19 mouse cellular contexts compared by ENCODE assay signal in genomic region chr5:112244890-112245615, GRCm38 (mm10). TPM values are rescaled to one million over a fixed set of nuclear protein-coding genes. Genes with fewer than 3 reads are reported as not detected.
DNase-seq lines count a peak whose midpoint lies in the region; ATAC-seq and TF ChIP-seq lines count a peak whose summit lies in the region.
"Had no signal": no experiment of that assay in that cellular context is flagged by ENCODE, and none has a peak within 500 bp of the region (broad histone marks: within the 10 kb centered on the region; RNA-seq: fewer than 3 reads in every experiment).

No protein-coding gene starts in this region.

- no peak for ATAC-seq in limb, embryonic 14.5 days (ENCODE audit: low FRiP score, low read depth)
- no peak for ATAC-seq in midbrain, embryonic 15.5 days (replicated peaks)
- no peak for ATAC-seq in intestine, postnatal 0 days
- ATAC-seq: forebrain, embryonic 14.5 days; hindbrain, embryonic 16.5 days; inflammation-experienced regulatory T-cells, adult 6 months; Patski had no signal

- peak overlapping the region; percentile 21; the same call in 1 of the 2 replicates for H3K9ac ChIP-seq in limb, embryonic 14.5 days (ENCODE audit: low read depth, low read length, severe bottlenecking)
- H3K9ac ChIP-seq in midbrain, embryonic 15.5 days = no peak overlapping the region
- no peak overlapping the region for H3K9ac ChIP-seq in intestine, postnatal 0 days (ENCODE audit: low read depth, low read length)
- H3K9ac ChIP-seq: embryonic facial prominence, embryonic 13.5 days; heart, embryonic 12.5 days had no signal

- H3K4me2 ChIP-seq in limb, embryonic 14.5 days (replicated peaks; ENCODE audit: low read depth, low read length, severe bottlenecking) = no peak overlapping the region
- no peak overlapping the region for H3K4me2 ChIP-seq in midbrain, embryonic 15.5 days
- no peak overlapping the region for H3K4me2 ChIP-seq in intestine, postnatal 0 days (replicated peaks; ENCODE audit: low read depth)
- H3K4me2 ChIP-seq: embryonic facial prominence, embryonic 13.5 days; heart, embryonic 12.5 days had no signal

- DNase-seq in limb, embryonic 14.5 days (ENCODE audit: low spot score) = no peak
- DNase-seq in limb, embryonic 10.5 days (ENCODE audit: low spot score) = no peak
- no peak for DNase-seq in midbrain, embryonic 10.5 days (ENCODE audit: low spot score)
- DNase-seq in R1 (ENCODE audit: low read depth, low spot score) (peak; percentile 59), adipocyte (ENCODE audit: low spot score) (no peak)
- DNase-seq: adrenal gland, postnatal 10 days; cerebellum, adult 11 months; cerebellum, adult 8-10 months; cerebellum, postnatal 25 days; gastrocnemius, adult 2 months; gastrocnemius, postnatal 25 days had no signal

- 36% methylated on average over 8 of the region's 8 CpGs for WGBS in limb, embryonic 14.5 days
- 61% methylated on average over 8 of the region's 8 CpGs for WGBS in limb, embryonic 10.5 days
- 56% methylated on average over 8 of the region's 8 CpGs for WGBS in midbrain, embryonic 10.5 days
- WGBS in midbrain, embryonic 15.5 days = 56% methylated on average over 8 of the region's 8 CpGs
- 43% methylated on average over 8 of the region's 8 CpGs for WGBS in intestine, postnatal 0 days

- H3K4me3 ChIP-seq in limb, embryonic 14.5 days (replicated peaks; ENCODE audit: low read length) = no peak overlapping the region
- no peak overlapping the region for H3K4me3 ChIP-seq in limb, embryonic 10.5 days
- no peak overlapping the region for H3K4me3 ChIP-seq in midbrain, embryonic 10.5 days
- no peak overlapping the region for H3K4me3 ChIP-seq in midbrain, embryonic 15.5 days
- no peak overlapping the region for H3K4me3 ChIP-seq in intestine, postnatal 0 days (ENCODE audit: low read depth, low read length)
- H3K4me3 ChIP-seq: embryonic facial prominence, embryonic 13.5 days; gastrocnemius, adult 2 months; heart, embryonic 12.5 days had no signal

- H3K9me3 ChIP-seq in limb, embryonic 14.5 days (ENCODE audit: control insufficient read depth, low read length) = no peaks in the 10 kb centered on the region
- H3K9me3 ChIP-seq in limb, embryonic 10.5 days (replicated peaks) = no peaks in the 10 kb centered on the region
- no peaks in the 10 kb centered on the region for H3K9me3 ChIP-seq in midbrain, embryonic 10.5 days (replicated peaks)
- no peaks in the 10 kb centered on the region for H3K9me3 ChIP-seq in midbrain, embryonic 15.5 days
- no peaks in the 10 kb centered on the region for H3K9me3 ChIP-seq in intestine, postnatal 0 days (ENCODE audit: control insufficient read depth)
- H3K9me3 ChIP-seq: embryonic facial prominence, embryonic 13.5 days had no signal

- no peaks in the 10 kb centered on the region for H3K36me3 ChIP-seq in limb, embryonic 14.5 days (ENCODE audit: control insufficient read depth, insufficient read depth, low read length)
- H3K36me3 ChIP-seq in limb, embryonic 10.5 days = no peaks in the 10 kb centered on the region
- H3K36me3 ChIP-seq in midbrain, embryonic 10.5 days = no peaks in the 10 kb centered on the region
- no peaks in the 10 kb centered on the region for H3K36me3 ChIP-seq in midbrain, embryonic 15.5 days (replicated peaks)
- no peaks in the 10 kb centered on the region for H3K36me3 ChIP-seq in intestine, postnatal 0 days (ENCODE audit: control insufficient read depth, insufficient read depth)
- H3K36me3 ChIP-seq: embryonic facial prominence, embryonic 13.5 days; heart, embryonic 12.5 days had no signal

- H3K4me1 ChIP-seq in limb, embryonic 14.5 days (ENCODE audit: control insufficient read depth, insufficient read depth, low read length) = no peaks in the 10 kb centered on the region
- peaks cover 9% of the 10 kb centered on the region for H3K4me1 ChIP-seq in limb, embryonic 10.5 days
- peaks cover 49% of the 10 kb centered on the region for H3K4me1 ChIP-seq in midbrain, embryonic 10.5 days
- no peaks in the 10 kb centered on the region for H3K4me1 ChIP-seq in midbrain, embryonic 15.5 days
- H3K4me1 ChIP-seq in intestine, postnatal 0 days (replicated peaks; ENCODE audit: control insufficient read depth, insufficient read depth, low read length) = 0 out of 2 replicates have a peak, but pooled peaks cover 6% of the 10 kb centered on the region

- TF ChIP-seq POLR2A in limb, embryonic 14.5 days (IDR thresholded peaks at IDR 0.05; ENCODE audit: borderline replicate concordance, extremely low read depth, insufficient read depth, insufficient read length) = no peak

- no peak overlapping the region for H3K27ac ChIP-seq in limb, embryonic 14.5 days (replicated peaks; ENCODE audit: low read depth, low read length)
- no peak overlapping the region for H3K27ac ChIP-seq in limb, embryonic 10.5 days
- H3K27ac ChIP-seq in midbrain, embryonic 10.5 days (replicated peaks) = 0 out of 2 replicates have a peak overlapping the region, but pooled peaks have one; percentile 46
- H3K27ac ChIP-seq in midbrain, embryonic 15.5 days = no peak overlapping the region
- no peak overlapping the region for H3K27ac ChIP-seq in intestine, postnatal 0 days (ENCODE audit: low read depth, low read length)
- H3K27ac ChIP-seq: embryonic facial prominence, embryonic 13.5 days; gastrocnemius, adult 2 months had no signal

- H3K27me3 ChIP-seq in limb, embryonic 14.5 days (ENCODE audit: control insufficient read depth, insufficient read depth, low read length) = no peaks in the 10 kb centered on the region
- H3K27me3 ChIP-seq in limb, embryonic 10.5 days (ENCODE audit: low read depth, poor library complexity, severe bottlenecking) = peaks cover 35% of the 10 kb centered on the region
- H3K27me3 ChIP-seq in midbrain, embryonic 10.5 days (ENCODE audit: low read depth, poor library complexity, severe bottlenecking) = no peaks in the 10 kb centered on the region; the same call in none of the 2 replicates
- H3K27me3 ChIP-seq in midbrain, embryonic 15.5 days (replicated peaks) = no peaks in the 10 kb centered on the region
- H3K27me3 ChIP-seq in intestine, postnatal 0 days (replicated peaks; ENCODE audit: control insufficient read depth, insufficient read depth, low read length) = no peaks in the 10 kb centered on the region
- H3K27me3 ChIP-seq: Patski had no signal

- TF ChIP-seq CTCF in intestine, postnatal 0 days (IDR thresholded peaks at IDR 0.05; ENCODE audit: low read depth) = no peak

RNA-seq across cellular contexts. Expression of gene Cryba4, which starts 7.3 kb away (rescaled TPM):
- 1.2 and 2.3 TPM in 2 replicates for polyA plus RNA-seq in limb, embryonic 14.5 days (2012; rRNA removed)
- polyA plus RNA-seq in limb, embryonic 14.5 days (2014; fragmentation: Nextera tagmentation; extraction: Ambion mirVana) = 1.8 and 2.1 TPM in 2 replicates
- 0.34 and 0.46 TPM in 2 replicates for polyA plus RNA-seq in limb, embryonic 10.5 days (2016; fragmentation: Nextera tagmentation; extraction: Ambion mirVana)
- 0.43 and 1.4 TPM in 2 replicates for polyA plus RNA-seq in midbrain, embryonic 10.5 days (2016; fragmentation: Nextera tagmentation; extraction: Ambion mirVana)
- 0.93 and 1.4 TPM in 2 replicates for polyA plus RNA-seq in midbrain, embryonic 15.5 days (2015; fragmentation: Nextera tagmentation; extraction: Ambion mirVana)
- polyA plus RNA-seq in intestine, postnatal 0 days (2015; fragmentation: Nextera tagmentation; extraction: Ambion mirVana) = 1.1 and 1.3 TPM in 2 replicates
- polyA plus RNA-seq: Patski had no signal

RNA-seq across cellular contexts. Expression of gene Crybb1, which starts 10.6 kb away (rescaled TPM):
- polyA plus RNA-seq in limb, embryonic 14.5 days (2012; rRNA removed) = 0.50 and 0.54 TPM in 2 replicates
- 1.9 and 2.2 TPM in 2 replicates for polyA plus RNA-seq in limb, embryonic 14.5 days (2014; fragmentation: Nextera tagmentation; extraction: Ambion mirVana)
- not detected in 2 replicates for polyA plus RNA-seq in limb, embryonic 10.5 days (2016; fragmentation: Nextera tagmentation; extraction: Ambion mirVana)
- 0.41 and 0.91 TPM in 2 replicates for polyA plus RNA-seq in midbrain, embryonic 10.5 days (2016; fragmentation: Nextera tagmentation; extraction: Ambion mirVana)
- polyA plus RNA-seq in midbrain, embryonic 15.5 days (2015; fragmentation: Nextera tagmentation; extraction: Ambion mirVana) = 4.3 and 4.8 TPM in 2 replicates
- 0.22 and 0.34 TPM in 2 replicates for polyA plus RNA-seq in intestine, postnatal 0 days (2015; fragmentation: Nextera tagmentation; extraction: Ambion mirVana)
- polyA plus RNA-seq: Patski had no signal

RNA-seq across cellular contexts. Expression of gene Tpst2, which starts 31.4 kb away (rescaled TPM):
- 37.0 and 41.4 TPM in 2 replicates for polyA plus RNA-seq in limb, embryonic 14.5 days (2012; rRNA removed)
- polyA plus RNA-seq in limb, embryonic 14.5 days (2014; fragmentation: Nextera tagmentation; extraction: Ambion mirVana) = 39.7 and 46.5 TPM in 2 replicates
- polyA plus RNA-seq in limb, embryonic 10.5 days (2016; fragmentation: Nextera tagmentation; extraction: Ambion mirVana) = 37.5 and 38.0 TPM in 2 replicates
- polyA plus RNA-seq in midbrain, embryonic 10.5 days (2016; fragmentation: Nextera tagmentation; extraction: Ambion mirVana) = 35.9 and 37.0 TPM in 2 replicates
- 29.4 and 33.7 TPM in 2 replicates for polyA plus RNA-seq in midbrain, embryonic 15.5 days (2015; fragmentation: Nextera tagmentation; extraction: Ambion mirVana)
- polyA plus RNA-seq in intestine, postnatal 0 days (2015; fragmentation: Nextera tagmentation; extraction: Ambion mirVana) = 45.3 and 48.4 TPM in 2 replicates
